Mouse (Mus musculus) ES-Bruce4 (cell line): Measurements from ENCODE around the gene Akr1c18.

ENCODE experiments used
- CTCF ChIP-seq: IDR thresholded peaks from one replicate; pipeline ENCODE4 v1.8.1; 2011; ENCODE audit warnings: low read depth, low read length
- EP300 ChIP-seq: IDR thresholded peaks from 2 replicates; pipeline ENCODE4 v1.6.1; 2011; ENCODE audit warnings: low read depth, low read length; ENCODE audit not compliant: insufficient read depth
- POLR2A ChIP-seq: IDR thresholded peaks from one replicate; pipeline ENCODE4 v1.8.1; 2011; ENCODE audit warnings: low read length; ENCODE audit not compliant: insufficient read depth

- TF ChIP-seq POLR2A: no peak
- no peak for TF ChIP-seq EP300
- TF ChIP-seq CTCF: no peak
These were observed 42.1 kb upstream of the Akr1c18 start for GRCm38 (mm10) chr13:4192511-4192910.
